Mouse (Mus musculus) granulocyte monocyte progenitor cell, adult 5-6 weeks (primary cell): ENCODE results near the gene Mettl7a2. TPM values are rescaled to one million over a fixed set of nuclear protein-coding genes. Genes with fewer than 3 reads are reported as not detected.
"Not testable (repeated sequence)": the region's sequence is repeated elsewhere in the genome, so short reads cannot be mapped to it uniquely, and the experiment has no call there.

Experiments used
- ATAC-seq: replicated peaks from 2 replicates; pipeline ENCODE4 v1.8.0; 2016; ENCODE audit warnings: mild to moderate bottlenecking, moderate TSS enrichment, inconsistent platforms; ENCODE audit not compliant: poor library complexity, severe bottlenecking
- total RNA-seq, 2 experiments: library from RNA; stranded (forward) in 1 of 2; stranded (reverse) in 1 of 2; fragments of 200-712, 200-1000 nt in 1 of 2; fragments of >200 nt in 1 of 2; fragmentation: Nextera tagmentation in 1 of 2; gene quantifications; 2 replicates each; pipeline ENCODE4 v1.2.3; 2014 to 2017

The Mettl7a2 gene
- total RNA-seq (2014; fragmentation: Nextera tagmentation) (not detected in 2 replicates), total RNA-seq (2017) (not detected in 2 replicates)

DNA sequence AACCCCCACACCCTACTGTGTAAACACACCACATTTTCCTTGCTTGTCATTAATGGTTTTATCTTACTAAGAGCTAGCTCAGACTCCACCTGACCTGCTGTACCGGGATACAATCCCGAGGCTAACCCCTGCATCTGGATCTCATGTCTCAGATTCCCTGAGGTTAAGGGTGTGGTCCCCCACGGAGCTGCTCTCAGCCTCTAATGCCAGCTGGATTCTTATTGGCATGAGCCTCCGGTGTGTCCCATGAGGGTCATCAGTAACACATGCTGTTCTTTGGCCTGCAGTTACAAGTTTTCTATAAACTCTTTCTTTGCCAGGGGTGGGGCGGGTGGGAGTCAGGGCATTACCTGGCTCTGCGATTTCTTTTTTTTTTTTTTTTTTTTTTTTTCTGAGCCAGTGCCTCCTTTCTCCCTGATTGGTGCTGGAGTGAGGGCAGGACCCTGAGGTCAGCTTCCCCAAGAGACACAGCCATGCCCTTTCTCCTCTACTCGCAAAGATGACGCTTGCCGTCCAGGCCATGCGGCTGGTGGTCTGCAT lies at the start of gene Mettl7a2, which contains the start of gene Methig1:
Gene Mettl7a2 (plus strand): TSS at position 490 of the 540 bp plus-strand sequence.
Gene Methig1 (plus strand): TSS at position 439 of the 540 bp plus-strand sequence.
- no peak for ATAC-seq

DNA sequence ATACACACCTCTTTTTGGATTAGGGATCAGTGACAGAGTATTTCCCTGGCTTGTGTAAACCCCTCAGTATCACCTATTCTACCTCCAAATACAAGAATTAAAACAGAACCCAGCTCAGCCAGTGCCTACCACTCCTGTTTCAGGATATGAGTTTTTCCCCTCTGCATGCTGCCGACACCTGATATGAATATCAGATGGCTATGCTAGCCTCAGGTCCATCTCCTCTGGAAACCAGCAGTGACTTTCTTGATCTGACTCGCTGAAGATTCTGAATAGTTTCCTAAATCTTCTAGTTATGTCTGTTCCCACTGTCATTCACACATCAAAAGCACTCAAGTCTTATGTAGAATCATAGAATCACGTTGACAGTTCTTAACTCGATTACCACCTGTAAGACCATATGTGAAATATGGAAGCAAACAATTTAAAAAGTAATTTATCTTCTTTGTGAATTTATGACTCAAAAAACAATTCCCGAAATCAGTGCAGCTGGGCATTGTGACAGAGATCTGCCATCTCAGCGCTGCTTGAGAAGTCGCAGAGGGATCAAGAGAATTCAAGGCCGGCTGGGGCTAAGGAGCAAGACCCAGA lies 49.5 kb upstream of the Mettl7a2 start:
- no peak for ATAC-seq

- peak; percentile 81 for ATAC-seq
Measured at GRCm38 (mm10) chr15:100304019-100304991, 48.7 kb upstream of the Mettl7a2 start, which contains the start of gene Mettl7a1. Mettl7a1 (plus strand) TSS chr15:100304140.

GRCm38 (mm10) chr15:100306201-100306600 lies 46.8 kb upstream of the Mettl7a2 start:
- ATAC-seq, result no peak

GRCm38 (mm10) chr15:100307438-100308096 lies 45.4 kb upstream of the Mettl7a2 start:
- ATAC-seq, result peak; percentile 25; the same call in 1 of the 2 replicates

DNA sequence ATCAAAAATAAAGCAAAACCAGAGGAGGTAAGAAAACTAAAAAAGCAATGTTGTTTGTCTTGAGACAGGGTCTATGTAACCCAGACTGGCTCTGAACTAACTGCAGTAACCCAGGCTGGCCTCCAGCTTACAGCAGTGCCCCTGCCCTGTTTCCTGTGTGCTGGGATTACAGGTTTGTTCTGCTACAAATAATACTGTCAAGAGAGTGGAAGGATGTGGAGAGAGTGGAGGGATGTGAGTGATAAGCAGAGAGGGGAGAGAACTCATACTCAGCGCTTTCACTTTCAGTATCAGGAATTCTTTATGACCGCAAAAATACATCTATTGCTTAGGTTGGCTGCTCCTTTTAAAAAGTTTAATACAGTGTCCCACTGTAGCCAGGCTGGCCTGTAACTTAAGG lies 40.7 kb upstream of the Mettl7a2 start:
- ATAC-seq, result peak; percentile 48

- ATAC-seq, result no peak
Measured at GRCm38 (mm10) chr15:100314448-100315145, 38.4 kb upstream of the Mettl7a2 start.

DNA sequence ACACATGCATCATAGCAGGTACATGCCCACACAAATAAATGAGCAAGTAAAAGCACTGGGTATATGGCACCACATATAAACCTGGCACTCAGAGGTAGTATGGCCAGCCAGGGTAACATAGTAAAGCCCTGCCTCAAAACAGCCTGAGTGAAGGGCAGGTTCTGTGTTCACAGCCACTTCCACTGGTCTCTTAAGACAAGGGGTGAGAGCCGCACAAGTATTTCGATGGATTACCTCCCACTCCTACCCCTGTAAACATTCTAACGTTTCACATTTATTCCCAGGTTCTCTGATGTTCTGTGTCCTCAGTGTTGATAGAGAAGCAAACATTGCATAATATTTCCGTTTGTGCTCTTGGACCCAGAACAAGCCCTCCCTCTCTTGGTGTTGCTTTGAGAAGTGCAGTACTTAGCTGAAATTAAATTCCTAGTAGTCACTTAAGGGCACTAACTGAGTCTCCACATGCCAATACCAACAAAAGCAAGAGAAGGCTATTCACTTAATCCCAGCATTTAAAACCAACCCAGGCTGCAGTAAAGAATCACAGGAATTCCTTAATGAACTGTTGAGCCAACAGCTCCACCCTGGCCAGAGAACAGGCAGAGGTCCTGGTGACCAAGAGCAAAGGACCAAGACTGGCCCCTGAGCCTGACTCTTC lies 34.9 kb upstream of the Mettl7a2 start:
- 0 out of 2 replicates have a peak, but pooled peaks have one; percentile 24 for ATAC-seq

DNA sequence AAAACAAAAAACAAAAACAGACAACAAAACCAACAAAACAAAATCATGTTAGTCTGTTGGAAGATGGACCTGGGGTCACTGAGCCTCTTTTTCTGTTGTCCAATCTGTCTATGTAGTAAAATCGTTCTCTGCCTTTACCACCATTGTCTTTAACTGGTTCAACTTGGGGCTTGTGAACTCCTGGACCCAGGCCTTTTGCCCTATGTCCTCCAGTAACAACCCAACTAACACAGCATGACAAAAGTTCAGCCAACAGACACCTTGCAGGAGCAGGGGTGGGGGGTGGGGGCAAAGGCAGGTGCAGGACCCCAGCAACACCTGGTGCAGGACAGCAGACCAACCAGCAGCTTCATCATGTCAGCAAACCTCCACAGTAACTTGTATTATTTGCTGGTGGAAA lies 33.1 kb upstream of the Mettl7a2 start:
- ATAC-seq, result no peak

DNA sequence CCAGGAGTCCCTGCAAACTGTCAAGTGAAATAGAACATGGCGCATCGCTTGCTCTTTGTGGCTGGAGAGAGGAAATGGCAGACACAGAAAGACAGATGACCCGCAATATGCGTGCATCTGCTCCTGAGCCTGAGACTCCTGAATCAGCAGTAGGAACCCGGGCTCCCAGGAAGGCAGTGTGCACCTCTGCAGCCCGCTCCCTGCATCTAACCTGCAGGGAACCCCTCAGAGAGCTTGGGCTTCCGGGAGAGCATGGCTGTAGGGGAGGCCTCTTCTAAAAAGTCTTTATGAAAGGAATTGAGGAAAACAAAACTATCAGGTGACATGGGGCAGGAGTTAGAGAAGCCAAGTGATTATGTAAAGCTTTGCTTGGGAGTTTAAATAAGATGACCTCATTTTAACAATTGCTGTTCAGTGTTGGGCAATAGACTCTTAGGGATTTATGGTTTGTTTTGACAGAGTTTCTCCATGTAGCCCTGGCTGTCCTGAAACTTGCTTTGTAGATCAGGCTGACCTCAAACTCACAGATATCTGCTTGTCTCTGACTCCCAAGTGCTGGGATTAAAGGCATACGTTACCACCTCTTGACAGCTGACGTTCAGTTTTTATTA lies 32.6 kb upstream of the Mettl7a2 start:
- ATAC-seq, result peak; percentile 47

DNA sequence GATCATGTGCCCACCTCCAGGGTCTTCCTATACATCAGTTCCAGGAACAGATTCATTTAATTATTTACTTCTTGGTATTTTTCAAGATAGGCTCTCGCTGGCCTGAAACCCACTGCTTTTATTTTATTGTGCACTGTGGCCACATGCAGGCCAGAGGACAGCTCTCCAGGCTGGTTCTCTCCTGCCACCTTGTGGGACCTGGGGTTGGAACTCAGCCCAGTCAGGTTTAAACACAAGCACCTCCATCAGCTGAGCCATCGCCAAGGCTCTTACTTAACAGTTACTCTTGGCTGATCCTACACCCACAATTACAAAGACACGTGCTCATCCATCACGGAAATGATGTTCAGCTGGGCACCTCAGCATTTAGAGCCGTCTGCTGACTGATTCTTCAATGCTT lies 31.9 kb upstream of the Mettl7a2 start:
- no peak for ATAC-seq

GRCm38 (mm10) chr15:100324021-100324591 lies 28.9 kb upstream of the Mettl7a2 start:
- ATAC-seq, result peak; percentile 91

DNA sequence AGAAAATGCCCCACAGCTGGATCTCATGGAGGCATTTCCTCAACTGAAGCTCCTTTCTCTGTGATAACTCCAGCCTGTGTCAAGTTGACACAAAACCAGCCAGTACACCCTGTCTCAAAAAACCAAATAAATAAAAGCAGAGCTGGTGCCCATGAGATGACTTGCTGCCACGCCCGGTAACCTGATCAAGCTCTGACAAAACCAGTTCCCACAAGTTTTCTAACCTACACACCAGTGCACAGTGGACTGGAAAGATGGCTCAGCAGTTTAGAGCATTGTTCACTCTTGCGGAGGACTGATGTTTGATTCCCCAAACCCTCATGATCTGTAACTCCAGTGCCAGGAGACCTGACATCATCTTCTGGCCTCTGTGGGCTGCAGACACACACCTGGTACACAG lies 27.8 kb upstream of the Mettl7a2 start:
- no peak for ATAC-seq

- not testable (repeated sequence) for ATAC-seq
Measured at GRCm38 (mm10) chr15:100328089-100328488, 24.9 kb upstream of the Mettl7a2 start.

DNA sequence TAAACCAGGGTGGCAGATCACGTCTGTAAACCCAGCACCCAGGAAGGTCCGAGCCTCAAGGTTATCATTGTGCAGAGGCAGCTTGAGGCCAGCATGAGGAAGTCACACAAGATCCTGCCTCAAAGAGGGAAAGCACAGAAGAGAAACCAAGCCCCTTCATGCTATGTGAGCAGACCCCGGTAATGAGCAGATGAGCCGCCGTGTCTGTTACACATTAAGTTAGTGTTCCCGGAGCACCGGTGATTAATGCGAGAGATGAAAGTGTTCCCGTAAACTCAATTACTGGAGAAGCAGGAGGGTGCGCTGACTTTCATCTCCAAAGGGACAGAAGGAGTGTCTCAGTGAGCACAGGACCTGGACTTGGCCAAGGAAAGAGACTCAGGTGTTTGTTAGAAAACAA lies 23.7 kb upstream of the Mettl7a2 start:
- not testable (repeated sequence) for ATAC-seq

DNA sequence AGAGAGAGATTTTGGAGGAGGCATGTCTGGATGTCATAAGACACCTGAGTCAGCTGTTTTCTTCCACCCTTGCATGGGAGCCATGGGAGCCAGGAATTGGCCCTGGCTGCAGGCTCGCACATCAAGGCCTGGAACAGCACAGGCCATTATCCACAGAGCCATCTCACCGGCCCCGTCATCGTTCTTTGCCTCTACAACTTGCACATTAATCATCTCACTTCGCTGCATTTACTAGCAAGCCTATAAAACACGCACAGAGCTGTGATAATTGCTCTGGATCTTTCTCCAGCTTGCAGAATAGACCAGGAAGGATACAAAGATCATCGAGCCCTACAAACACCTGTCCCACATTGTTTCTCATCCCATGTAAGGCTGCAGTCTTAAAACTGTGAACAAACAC lies 22.3 kb upstream of the Mettl7a2 start:
- ATAC-seq, result no peak

- ATAC-seq, result peak; percentile 77
Measured at GRCm38 (mm10) chr15:100332077-100332961, 20.7 kb upstream of the Mettl7a2 start.
